Mouse (Mus musculus) cerebellum, postnatal 10 days (tissue): ENCODE data around the gene Vdr.

Source experiments
- DNase-seq, 2 experiments: peaks; one replicate each; pipeline ENCODE4 v3.0.0; 2021; ENCODE audit warnings: mixed read lengths in 2 of 2

Vdr gene

GRCm38 (mm10) chr15:97827401-97827800, 83.0 kb downstream of the Vdr start:
- DNase-seq = no peak

- no peak for DNase-seq
These were observed 83.7 kb downstream of the Vdr start for GRCm38 (mm10) chr15:97826588-97827261.

GRCm38 (mm10) chr15:97825941-97826587, 84.4 kb downstream of the Vdr start:
- no peak for DNase-seq

GRCm38 (mm10) chr15:97825071-97825940, 85.1 kb downstream of the Vdr start:
- peak; percentile 51 to 59 for DNase-seq

GRCm38 (mm10) chr15:97824042-97824441, 86.4 kb downstream of the Vdr start:
- peak in 1 of 2 experiments; percentile 53 for DNase-seq

GRCm38 (mm10) chr15:97823479-97823878, 87.0 kb downstream of the Vdr start:
- DNase-seq = no peak

GRCm38 (mm10) chr15:97822545-97823228, 87.7 kb downstream of the Vdr start:
- DNase-seq = peak in 1 of 2 experiments; percentile 25

GRCm38 (mm10) chr15:97821983-97822363, 88.5 kb downstream of the Vdr start:
- DNase-seq = peak in 1 of 2 experiments; percentile 8

GRCm38 (mm10) chr15:97821321-97821982, 89.0 kb downstream of the Vdr start:
- DNase-seq = no peak

- DNase-seq = no peak
These were observed 90.5 kb downstream of the Vdr start for GRCm38 (mm10) chr15:97819937-97820336.

- DNase-seq = no peak
These were observed 94.0 kb downstream of the Vdr start for GRCm38 (mm10) chr15:97816199-97816994.

- no peak for DNase-seq
These were observed 95.2 kb downstream of the Vdr start for GRCm38 (mm10) chr15:97815254-97815653.

GRCm38 (mm10) chr15:97814703-97815102, 95.7 kb downstream of the Vdr start:
- DNase-seq = no peak

GRCm38 (mm10) chr15:97813452-97814204, 96.8 kb downstream of the Vdr start:
- peak; percentile 88 to 94 for DNase-seq

- DNase-seq = peak in 1 of 2 experiments; percentile 47
These were observed 97.6 kb downstream of the Vdr start for GRCm38 (mm10) chr15:97812875-97813274.

- peak; percentile 96 to 97 for DNase-seq
These were observed 98.3 kb downstream of the Vdr start for GRCm38 (mm10) chr15:97812126-97812525.

GRCm38 (mm10) chr15:97811307-97811706, 99.1 kb downstream of the Vdr start:
- DNase-seq = peak in 1 of 2 experiments; percentile 30

GRCm38 (mm10) chr15:97810399-97810798, 100.0 kb downstream of the Vdr start:
- DNase-seq = no peak

- DNase-seq = no peak
These were observed 100.5 kb downstream of the Vdr start for GRCm38 (mm10) chr15:97809942-97810341.

GRCm38 (mm10) chr15:97809206-97809605, 101.2 kb downstream of the Vdr start:
- no peak for DNase-seq

- DNase-seq = no peak
These were observed 101.9 kb downstream of the Vdr start for GRCm38 (mm10) chr15:97808532-97808931.
